Mouse (Mus musculus) heart, adult 18-20 months (tissue): ENCODE data around the gene Creb5. TPM values are rescaled to one million over a fixed set of nuclear protein-coding genes. Genes with fewer than 3 reads are reported as not detected.

Experiments used
- DNase-seq, 2 experiments: peaks; one replicate each; pipeline ENCODE4 v3.0.0; 2021 to 2022; ENCODE audit warnings: mixed read lengths in 1 of 2
- total RNA-seq, 2 experiments: library from RNA; stranded (reverse); gene quantifications; 2 replicates each; pipeline ENCODE4 v1.2.3; 2021

Creb5 gene
- total RNA-seq, 2 experiments from 2014 or later: 5.6 to 6.8 TPM

DNA sequence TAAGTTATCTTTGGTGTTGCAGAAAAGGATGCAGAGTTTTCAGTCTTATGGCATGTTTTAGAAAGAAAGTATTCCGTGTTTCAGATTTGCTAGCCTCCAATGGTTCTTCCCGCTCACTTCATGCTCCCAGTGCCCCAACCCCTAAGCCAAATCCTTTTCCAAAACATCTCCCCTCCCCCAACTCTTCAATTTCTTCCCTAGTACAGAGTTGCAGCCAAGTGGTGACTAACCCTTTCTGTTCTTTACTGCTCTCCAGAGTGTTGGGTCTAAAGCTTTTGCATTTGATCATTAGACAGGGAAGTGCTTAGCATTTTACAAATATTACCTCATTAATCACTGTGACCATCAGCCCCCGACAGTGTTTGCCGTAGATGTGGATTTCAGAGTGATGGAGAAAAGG, 142.8 kb downstream of the Creb5 start:
- no peak for DNase-seq

DNA sequence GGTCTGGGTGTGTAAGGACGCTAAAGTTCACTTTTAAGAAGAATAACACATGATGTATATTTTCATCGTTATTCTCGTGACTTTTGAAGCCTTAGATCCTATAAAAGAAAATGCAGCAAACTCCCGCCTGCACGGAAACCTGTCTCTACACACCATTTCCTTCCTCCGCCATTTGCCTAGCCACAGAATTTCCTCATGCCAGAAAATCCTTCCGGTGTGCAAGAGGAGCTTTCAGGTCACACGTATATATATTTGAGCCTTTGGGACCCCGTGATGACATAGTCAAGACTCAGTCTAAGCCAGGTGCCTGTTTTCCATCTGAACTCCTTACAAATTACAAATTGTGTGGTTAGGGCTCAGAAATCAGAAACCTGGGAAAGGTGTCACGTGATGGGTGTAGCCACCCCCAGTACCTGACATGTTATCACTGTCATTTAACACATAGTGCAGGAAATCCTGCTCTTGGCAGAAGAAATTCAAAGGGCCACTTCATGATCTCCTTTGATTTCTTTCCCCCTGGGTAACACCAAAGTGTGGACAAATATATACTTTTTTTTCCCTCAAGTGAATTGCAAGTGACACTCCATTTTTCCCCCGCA, 158.9 kb downstream of the Creb5 start:
- no peak for DNase-seq

DNA sequence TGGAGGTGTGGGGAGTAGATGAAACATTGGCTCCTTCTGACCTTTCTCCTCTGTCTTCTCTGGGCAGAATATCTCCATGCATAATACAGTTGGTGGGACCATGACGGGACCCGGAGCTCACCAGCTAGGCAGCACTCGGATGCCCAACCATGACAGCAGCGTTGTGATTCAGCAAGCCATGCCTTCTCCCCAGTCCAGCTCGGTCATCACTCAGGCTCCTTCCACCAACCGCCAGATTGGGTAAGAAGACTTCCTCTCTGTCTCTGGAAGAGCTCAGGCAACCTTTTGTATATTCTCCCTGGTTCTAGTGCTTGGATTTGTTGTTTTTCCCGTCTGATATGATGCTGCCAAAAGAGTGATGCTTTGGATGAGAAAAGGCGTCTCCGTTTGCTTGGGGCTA, 160.4 kb downstream of the Creb5 start:
- no peak for DNase-seq

DNA sequence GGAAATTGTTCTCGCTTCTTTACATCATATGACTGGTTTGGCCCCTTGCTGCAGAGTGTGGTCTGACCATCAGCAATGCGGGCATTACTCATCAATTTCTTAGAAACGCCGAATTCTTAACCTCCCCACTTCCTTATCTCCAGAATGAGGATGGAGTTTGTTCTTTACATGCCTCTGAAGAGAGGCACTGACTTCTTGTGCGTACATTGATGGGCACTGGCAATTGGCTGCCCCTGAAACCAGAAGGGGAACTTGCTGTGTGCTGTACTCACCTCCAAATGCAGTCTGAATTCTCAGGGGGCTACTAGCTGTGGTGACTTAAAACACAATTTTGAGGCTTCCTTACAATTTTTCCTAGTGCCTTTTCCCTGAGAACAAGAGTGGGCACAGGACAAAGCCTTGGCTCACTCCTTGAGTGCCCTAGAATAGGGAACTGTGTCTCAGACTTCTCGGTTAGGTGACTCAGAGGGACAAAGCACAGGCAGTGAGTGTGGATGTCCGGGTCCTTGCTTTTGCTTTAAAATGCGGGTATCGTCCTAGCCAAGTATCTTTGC, 161.3 kb downstream of the Creb5 start:
- no peak for DNase-seq

DNA sequence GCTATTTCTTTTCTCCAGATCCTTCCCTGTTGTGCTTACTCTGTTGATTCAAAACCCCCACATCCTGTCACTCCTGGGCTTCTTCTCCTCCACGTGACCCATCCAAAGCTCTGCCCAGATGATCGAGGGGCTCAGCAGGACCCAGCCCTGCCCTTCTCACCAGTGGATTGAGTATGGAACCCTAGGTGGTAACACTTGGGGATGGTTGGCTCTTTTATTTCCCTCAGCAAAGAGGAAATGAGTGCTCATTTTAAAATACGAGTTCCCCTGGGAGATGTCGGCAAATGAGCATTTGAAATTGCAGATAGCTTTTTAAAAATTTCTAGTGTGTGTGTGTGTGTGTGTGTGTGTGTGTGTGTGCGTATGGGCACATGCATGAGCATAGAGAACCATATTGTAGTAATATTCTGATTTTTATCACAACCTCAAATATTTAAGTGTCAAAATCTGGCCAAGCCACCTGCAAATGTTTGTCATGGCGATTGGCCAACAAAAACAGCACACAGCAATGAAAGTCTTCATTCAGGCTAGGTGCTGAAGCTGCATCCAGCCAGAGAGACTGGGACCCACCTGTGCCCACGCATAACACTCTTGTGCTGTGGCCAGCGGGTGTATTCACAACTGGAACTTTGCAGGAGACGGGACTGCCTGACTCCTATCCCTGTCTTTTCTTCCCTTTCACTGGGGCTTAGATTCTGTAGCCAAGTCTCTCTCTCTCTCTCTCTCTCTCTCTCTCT, 162.5 kb downstream of the Creb5 start:
- DNase-seq: peak in 1 of 2 experiments; percentile 27

DNA sequence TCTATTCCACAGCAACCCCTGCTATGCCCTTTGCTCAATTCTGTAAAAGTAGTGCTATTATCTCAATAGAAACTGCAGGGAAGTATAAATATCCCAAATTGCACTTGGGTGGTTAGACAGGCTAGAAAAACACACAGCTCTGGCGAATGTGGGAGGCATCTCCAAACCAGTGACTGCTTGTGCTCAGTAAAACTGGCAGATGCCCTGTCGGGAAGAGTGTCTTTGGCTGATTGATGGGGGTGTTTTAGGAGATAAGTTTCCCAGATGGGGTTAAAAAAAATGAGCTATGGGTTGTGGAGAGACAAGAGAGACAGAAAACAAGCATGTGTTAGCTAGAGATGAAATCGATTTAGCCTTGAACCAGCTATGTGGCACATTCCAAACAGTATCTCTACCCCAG, 163.4 kb downstream of the Creb5 start:
- no peak for DNase-seq

DNA sequence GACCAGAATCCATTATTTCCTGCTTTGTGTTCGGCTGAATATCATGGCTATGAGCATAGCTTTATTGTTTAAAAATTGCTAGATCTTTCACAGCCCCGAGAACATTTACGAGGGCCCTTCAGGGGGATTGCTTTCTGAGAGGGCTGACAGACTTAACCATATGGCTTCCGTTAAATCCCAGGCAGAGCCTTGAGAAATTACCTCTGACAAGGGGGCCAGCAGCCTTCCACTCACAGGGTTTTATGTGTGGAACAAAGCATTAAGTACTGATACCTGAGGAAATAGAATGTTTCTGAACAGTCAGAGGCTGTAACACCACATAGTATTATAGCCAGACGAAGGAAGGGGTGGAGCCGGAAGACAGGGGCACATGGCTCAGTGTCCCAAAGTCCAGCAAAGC, 165.2 kb downstream of the Creb5 start:
- DNase-seq: no peak

DNA sequence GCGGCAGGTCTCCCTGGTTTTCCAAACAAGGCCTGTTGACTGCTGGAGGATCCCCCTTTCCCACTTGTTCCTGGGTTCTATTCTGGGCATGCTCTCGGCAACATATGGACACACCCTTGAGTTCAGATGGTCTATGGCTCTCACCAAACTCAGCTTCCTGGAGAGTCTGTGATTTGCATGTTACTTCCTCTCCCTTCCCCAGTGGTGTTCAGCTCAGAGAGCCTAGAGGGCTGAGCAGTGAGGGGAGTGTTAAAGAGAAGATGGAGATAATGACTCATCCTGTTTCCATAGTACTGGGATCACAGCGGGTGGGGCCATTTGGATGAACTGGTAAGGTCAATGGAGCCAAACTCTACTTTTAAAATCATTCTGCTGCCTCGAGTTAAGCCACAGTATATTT, 168.4 kb downstream of the Creb5 start:
- DNase-seq: peak in 1 of 2 experiments; percentile 33

DNA sequence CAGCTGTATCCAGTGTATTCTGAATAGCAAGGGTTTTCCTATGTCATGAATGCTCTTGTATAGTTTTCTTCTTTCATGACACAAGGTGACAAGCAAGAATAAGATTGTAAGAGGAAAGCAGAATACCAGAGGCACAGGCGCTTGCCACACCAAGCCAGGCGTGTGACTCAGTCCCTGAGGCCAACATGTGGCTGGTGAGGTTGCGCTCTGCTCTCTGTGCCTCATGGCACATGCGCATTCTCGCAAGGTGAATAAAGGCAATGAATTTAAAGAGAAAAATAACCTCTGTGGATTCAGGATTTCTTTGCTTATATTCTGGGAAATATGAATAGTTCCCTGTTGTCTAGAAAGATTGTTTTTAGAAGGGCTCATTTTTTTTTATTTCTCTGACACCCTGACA, 169.0 kb downstream of the Creb5 start:
- no peak for DNase-seq

DNA sequence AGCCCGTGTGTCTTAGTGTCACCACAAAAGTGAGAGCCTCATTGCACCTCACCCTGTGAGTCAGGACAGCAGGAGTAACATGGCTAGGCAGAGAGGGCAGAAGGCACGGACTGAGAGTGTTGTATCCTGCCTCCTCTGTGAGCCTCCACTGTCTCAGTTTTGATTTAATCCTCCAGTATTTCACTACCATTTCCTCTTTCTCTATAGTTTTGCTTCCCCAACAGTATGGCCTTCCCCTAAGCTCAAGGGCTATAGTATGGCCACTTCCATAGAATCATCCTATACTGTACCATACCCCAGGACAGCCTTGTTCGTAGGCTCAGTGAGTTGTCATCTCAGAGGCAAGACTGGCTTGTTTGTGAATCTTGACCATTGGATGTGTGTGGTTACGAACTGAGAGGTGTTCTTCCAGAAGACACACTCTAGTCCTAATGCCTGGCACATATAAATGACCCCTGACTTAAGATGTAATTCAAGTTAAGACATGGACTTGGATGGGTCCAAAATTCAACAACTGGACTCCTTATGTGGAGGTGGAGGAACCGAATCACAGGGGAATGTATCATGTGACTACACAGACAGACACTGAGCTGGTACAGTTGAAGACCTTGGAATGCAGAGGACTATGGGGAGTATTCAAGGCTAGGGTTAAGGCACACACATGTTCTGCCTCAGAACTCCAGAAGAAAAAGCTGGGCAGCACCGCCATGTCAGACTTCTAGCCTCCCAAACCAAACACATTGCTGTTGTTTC, 173.1 kb downstream of the Creb5 start:
- DNase-seq: no peak

DNA sequence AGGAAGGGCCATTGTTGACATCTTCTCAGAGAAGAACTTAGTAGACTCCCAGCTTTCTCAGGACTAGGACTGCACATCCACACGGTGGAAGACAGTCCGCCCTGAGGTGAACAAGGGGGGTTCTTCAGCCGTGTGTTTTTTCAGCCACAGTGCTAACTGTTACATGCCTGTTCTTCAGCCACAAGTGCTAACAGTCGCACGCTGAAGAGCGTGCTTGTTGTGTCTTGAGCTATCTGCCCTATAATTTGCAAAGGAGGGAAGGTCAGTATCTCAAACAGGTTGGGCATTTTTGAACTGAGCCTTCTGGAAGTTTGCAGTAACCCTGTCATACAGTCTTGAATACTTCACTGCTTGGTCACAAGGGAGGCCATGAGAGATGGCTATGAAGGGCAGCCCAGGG, 174.0 kb downstream of the Creb5 start:
- no peak for DNase-seq

DNA sequence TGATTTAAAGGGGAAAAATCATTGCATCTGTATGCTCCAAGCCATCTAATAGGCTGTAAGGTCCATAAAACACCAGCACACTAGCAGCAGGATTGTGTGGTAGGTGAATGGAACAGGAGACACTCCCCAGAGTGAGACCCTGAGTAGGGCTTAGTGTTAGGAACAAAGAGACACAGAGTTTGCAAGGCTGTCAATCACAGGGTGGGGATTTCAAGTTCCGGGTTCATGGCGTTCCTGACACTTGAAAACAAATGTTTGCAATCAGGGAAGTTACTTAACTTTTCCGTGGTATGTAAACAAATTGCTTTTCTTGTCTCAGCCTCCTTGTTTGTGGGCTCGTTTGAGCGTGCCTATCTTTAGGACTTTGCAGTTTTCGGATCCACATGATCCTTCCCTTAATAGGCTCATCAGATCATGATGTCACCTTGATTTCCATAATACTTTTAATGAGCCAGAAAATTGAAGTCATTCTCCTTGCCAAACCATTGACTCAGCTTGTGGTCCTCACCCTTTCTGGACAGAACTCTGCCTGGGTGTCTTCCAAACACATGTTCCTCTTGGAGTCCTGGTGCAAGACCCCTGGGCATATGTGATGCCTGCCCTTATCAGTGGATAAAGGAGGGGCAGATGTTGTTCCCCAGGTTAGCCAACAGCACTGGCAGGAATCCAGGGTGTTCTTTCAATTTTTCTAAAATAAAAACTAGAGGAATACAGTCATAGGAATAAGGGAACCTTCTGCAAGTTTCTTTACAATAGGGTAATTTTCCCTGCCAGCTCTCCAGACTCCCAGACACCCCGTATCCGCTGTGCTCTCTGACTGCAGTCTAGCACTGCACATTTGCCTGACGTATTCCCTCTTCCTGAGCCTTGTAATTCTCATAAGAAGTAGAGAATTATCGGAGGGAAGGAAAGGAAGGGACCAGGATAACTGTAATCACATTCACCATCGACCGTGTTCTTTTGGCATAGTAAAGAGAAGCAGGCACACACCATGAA, 175.0 kb downstream of the Creb5 start:
- peak; percentile 68 to 73 for DNase-seq

DNA sequence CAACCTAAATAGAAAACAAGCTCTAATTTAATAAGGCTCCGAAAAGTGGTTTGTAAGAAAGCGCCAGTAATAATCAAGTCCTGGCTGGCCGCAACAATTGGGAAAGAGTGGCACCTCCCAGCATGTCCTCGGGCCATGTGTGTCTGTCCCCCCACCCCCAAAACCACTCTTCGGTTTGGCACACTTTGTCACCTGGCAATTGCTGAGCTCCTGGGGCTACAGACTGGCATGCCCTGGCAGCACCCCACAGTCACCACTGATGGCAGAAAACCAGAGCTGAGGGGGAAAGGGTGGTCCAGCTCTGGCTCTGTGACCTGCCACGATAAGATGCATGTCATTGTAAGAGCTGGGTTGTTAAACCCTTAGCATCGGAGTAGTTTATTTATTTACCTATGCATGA, 175.7 kb downstream of the Creb5 start:
- no peak for DNase-seq

DNA sequence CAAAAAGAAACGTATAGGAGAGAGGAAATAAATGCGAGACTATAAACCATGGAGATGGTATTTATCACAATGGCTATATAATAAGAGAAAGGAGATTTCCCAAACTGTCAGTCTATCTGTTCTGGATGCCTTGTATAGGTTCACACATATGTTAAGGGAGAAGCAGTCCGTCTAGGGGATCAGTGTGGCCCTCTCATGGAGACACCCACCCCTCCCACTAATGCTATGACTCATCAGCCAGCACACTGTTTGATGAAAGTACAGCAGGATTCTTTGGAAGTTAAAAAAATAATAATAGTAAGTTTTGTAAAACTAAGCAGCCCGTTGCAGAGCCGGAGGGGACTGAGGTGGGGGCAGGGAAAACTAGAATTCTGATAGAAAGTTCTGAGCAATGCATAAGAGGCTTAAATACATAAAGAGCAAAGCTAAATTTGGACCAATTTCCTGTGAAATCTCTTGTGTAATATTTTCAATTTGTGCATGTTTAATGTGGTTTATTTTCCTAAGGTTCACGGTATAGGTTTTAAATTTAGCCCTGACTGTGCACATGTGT, 176.3 kb downstream of the Creb5 start:
- DNase-seq: no peak

DNA sequence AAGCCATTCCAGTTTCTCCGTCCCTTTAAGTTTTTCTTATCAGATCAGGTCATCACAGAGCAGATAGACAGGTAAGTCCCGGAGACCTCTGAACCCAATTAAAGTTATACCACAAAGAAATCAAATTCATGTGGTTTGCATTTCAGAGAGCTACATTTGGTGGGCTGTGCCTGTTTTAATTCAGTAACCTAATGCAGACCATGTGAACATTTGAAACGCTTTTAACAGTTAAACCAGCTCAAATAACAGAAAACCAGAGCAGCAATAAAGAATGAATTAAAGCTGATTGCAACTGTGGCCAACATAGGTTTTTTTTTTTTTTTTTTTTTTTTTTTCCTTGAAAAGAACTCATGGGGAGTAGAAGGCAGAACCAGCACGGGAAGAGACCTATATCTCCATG, 182.1 kb downstream of the Creb5 start:
- no peak for DNase-seq

DNA sequence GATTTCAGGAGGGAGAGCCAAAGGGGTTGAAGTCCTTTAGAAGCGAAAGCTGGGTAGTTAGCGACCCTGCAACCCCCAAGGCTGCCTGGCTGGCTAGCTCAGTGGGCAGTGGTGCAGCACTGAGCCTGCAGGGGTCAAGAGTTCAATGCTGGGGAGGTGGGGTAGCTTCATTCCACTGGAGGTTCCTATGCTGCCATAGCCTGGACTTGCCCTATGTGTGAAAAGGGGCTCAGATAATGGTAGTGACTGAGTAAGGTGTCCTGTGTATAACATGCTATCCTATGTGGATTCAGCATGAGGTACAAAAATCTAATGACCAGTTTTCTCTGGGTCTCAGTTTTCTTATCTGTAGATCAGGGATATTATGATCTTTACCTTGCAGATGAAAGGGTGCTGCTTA, 182.6 kb downstream of the Creb5 start:
- no peak for DNase-seq

DNA sequence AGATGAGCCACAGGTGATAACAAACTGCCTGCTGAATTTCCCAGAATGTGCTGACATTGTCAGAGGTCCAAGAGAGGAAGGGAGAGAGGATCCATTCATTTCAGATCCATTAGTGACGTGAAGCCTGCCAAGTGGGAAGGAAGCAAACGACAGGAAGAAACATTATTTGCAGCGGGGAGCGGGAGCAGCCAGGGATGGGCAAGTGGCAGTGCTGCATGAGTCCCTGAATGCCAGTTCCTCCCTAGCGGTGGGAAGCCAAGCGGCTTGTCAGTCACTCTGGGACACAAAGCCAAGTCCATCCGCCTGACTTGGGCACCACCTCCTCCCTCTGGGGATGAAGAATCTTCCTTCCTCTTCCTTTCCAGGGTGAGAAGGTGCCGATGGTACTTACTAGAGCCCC, 183.5 kb downstream of the Creb5 start:
- peak; percentile 48 to 52 for DNase-seq

DNA sequence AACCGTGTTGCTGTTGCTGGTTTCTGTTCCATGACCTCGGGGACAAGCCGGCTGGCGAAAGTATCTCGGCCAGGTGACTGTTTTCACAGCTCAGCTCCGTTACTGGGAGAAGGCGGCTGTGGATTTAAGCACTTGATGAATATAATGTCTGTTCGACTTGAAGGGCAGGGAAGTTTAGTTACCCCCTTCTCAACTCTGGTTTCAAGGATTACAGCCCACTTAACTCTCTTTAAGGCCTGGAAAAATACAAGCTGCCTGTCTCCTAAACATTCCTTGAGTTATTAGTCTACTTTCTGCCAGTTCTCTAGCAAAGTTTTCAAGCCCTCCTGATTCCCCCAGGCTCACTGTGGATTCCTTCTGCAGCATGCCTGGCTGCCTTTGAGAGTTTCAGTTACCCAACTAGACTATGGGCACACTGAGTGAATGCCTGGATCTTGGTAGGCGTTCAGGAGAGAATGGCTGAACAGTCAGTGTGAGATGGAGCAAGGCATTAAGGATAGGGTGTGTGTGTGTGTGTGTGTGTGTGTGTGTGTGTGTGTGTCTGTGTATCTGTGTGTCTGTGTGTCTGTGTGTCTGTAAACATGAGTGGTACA, 184.0 kb downstream of the Creb5 start:
- DNase-seq: no peak

DNA sequence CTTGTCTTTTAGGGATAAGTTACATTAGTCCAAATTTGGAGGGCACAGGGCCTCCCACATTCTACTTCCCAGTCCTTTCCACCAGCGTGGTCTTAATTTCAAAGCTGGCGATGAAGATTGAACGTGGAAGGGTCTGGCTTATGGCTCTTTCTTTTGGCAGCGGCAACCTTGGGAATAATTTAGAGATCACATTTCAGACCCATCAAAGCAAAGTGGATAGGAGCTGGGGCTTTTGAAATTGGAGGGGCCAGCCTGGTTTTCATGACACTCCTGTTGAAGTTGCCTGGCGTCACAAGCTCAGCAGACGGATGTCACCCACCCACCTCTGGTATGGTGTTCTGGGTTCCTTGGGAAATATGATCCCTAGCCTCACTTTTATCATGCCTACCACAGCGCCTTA, 185.7 kb downstream of the Creb5 start:
- DNase-seq: no peak

DNA sequence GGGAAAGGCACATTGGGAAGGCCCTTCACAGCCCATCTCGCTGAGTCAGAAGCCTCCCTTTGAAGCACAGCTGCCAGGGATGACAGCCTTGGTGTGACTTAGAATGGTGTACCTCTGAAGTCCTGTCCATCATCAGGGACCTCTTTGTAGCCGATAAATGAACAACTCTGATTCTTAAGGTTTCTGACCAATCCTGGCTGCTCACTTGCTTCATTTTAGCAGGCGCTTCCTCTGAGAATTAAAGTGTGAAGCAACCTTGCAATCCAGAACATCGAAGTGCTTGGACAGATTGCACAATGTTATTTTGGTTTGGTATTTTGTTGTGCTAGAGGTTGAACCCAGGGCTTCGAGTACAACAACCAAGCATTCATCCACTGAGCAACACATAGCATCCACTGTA, 190.4 kb downstream of the Creb5 start:
- peak in 1 of 2 experiments; percentile 14 for DNase-seq

DNA sequence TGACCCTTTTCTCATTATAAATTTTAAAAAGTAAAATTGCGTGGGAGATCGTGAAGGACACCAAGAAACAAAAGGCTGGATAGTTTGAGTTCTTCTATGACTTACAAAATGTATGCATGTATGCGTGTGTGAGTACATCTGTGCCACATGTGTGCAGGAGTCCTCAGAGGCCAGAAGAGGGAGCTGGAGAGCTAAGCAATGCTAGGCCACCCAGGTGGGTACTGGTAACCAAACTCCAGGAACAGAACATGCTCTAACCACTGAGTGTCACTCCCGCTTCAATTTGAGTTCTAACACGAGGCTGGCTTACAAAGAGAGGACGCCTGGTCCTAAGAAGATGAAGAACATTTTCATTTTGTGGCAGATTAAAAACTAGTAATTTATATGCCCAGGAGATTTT, 203.8 kb downstream of the Creb5 start:
- DNase-seq: no peak
